Mouse (Mus musculus): ENCODE results near the gene Rbm8a. TPM values are rescaled to one million over a fixed set of nuclear protein-coding genes. Genes with fewer than 3 reads are reported as not detected.

Gene Rbm8a
- polyA plus RNA-seq (2014; fragmentation: Illumina TruSeq; extraction: RNeasy Lipid Tissue Mini Kit (QIAGEN cat#74804); ENCODE audit: low read depth, low replicate concordance): 21.6 TPM

DNA sequence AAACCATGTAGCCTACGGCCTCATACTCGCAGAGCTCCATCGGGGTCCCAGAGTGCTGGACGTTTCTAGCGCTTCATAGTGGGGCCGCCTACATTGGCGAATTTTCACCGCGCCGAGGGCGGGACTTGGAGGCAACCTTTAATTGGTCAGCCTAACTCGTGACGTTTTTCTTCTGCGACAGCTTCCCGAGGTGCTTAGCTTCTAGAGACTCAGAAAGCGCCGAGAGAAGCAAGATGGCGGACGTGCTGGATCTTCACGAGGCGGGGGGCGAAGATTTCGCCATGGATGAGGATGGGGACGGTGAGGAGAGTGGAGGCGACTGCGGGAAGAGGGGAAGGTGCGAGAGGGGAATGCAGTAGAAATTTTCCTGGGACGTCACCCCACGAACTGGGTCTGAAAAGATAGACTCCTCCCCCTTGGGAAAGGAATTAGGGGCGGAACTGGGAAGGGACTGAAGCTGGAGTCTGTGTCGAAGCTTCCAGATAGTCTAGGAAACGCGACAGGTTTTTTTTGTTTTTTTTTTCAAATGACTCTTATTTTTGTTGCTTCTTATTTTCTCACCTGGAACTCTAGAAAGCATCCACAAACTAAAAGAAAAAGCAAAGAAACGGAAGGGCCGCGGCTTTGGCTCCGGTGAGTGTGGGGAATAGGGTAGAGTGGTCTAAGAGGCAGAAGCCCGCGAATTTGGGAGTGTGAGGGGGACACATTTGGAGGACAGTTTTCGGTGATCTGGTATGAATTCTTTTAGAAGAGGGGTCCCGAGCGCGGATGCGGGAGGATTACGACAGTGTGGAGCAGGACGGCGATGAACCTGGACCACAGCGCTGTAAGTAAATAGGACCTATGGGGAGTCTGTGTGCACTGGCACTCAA, at the start of gene Rbm8a:
TSS of gene Rbm8a (plus strand) at position 205 of the 872 bp plus-strand sequence.

GRCm38 (mm10) chr3:96593790-96594560, 35.8 kb upstream of the Rbm8a start, which contains the start of gene Polr3gl:
Gene Polr3gl, minus strand, starts transcription at chr3:96594181.

DNA sequence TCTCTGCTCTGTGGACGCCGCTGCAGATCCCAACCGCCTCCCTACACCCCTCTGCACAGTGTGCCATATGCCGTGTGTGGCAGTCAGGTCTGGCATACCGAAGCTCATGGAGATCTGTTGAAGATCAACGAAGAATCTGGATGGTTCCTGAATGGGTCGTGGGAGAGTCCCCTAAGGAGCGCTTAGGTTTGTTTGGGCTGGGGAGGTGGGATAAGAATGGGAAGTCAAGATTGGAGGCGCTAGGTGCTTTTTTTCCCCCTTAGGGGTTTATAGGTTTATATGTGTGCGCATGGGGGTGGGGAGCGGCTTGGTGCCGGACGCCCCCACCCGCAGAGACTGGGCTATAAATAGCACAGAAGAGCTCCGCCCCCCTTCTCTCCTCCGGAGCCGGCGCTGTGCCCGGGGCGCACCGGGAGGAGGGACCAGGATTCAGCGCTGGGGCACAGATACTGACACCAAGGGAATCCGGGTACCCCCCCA, 33.5 kb upstream of the Rbm8a start, which contains the start of gene Ankrd34a:
TSS of gene Ankrd34a (plus strand) at position 409 of the 480 bp plus-strand sequence.

GRCm38 (mm10) chr3:96600639-96601250, 29.0 kb upstream of the Rbm8a start, which contains the start of gene Lix1l:
Gene Lix1l, plus strand, starts transcription at chr3:96601149.

DNA sequence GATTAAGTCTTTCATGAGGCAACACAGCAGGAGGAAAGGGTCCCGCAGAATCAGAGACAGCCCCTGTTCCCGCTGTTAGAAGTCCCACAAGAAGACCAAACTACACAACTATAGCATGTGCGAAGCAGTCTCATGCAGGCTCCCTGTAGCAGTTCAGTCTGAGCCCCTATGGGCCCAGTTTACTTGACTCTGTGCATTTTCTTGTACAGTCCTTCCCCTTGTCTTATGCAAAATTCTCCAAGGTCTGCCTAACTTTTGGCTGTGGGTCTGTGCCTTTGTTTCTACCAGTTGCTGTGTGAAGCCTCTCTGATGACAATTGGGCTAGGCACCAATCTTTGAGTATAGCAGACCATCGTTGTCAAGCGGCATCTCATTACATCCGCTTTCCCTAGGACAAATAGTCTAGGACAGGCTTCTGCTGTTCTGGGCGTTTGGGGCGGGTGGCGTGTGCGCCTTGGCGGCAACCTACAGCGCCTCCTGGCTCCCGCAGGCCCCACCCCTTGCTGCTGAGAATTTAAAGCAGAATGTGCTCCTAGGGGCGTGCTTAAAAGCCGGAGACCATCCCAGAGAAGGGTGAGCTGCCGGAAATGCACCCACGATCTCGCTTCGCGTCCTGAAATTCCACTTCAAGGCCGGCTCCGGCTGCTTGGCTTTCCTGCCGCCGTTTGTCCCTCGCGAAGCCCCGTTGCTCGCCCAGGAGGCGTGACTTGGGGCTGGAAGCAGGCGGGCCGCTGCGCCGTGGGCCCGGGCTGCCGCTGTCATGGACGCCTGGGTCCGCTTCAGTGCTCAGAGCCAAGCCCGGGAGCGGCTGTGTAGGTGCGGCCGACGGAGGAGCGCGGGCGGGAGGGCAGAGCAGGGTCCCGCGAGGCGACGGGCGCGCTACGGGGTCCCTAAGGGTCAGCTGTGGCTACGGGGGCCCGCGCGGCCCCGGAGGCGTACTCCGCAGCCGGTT, 5.5 kb downstream of the Rbm8a start, which contains the start of the genes Pex11b and Gm42957:
TSS of gene Pex11b (plus strand) at position 449 of the 952 bp plus-strand sequence.
TSS of gene Gm42957 (plus strand) at position 547 of the 952 bp plus-strand sequence.

GRCm38 (mm10) chr3:96645018-96645649, 15.4 kb downstream of the Rbm8a start, which contains the start of gene Itga10:
Gene Itga10, plus strand, starts transcription at chr3:96645584.

DNA sequence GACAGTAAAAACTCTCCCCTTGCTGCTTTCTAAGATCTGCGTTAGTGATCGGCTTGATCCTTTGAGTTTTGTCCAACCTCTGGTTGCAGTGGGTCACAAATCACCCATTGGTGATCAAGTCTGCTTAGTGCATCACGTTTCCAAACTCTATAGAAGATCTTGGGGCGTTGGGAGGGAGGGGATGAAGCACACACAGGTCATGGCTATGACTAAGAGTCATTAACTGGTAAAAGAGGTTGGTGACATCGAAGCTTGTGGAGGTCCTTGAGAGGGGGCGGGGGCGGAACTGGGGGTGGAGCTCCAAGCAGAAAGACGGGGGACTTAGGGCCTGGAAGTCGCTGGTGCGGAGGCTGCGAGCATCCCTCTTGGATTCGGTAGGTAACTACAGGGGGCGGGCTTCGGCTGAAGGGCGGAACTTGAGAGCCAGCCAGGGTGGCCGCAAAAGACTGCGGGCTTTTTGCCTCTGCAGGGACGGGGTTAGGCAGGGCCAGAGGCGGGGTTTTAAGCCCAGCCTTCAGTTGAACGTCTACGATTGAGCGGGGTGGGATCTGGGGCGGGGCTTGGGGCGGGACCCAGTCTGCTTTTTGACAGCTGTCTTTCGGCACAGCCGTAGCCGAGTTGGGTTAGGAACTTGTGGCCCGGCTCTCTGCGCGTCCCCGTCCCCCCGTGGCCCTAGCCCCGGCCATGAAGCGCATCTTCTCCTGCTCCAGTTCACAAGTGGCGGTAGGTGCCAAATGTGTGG, 40.2 kb downstream of the Rbm8a start, which contains the start of gene Ankrd35:
TSS of gene Ankrd35 (plus strand) at position 405 of the 742 bp plus-strand sequence.

Other genes with a start within 250 kb of the Rbm8a start
- not detected for gene BC107364, start 177.6 kb upstream of the Rbm8a start, polyA plus RNA-seq (2014; fragmentation: Illumina TruSeq; extraction: RNeasy Lipid Tissue Mini Kit (QIAGEN cat#74804); ENCODE audit: low read depth, low replicate concordance)
- 65.1 TPM for gene Hfe2, start 104.8 kb upstream of the Rbm8a start, polyA plus RNA-seq (2014; fragmentation: Illumina TruSeq; extraction: RNeasy Lipid Tissue Mini Kit (QIAGEN cat#74804); ENCODE audit: low read depth, low replicate concordance)
- 30.9 TPM for gene Txnip, start 72.0 kb upstream of the Rbm8a start, polyA plus RNA-seq (2014; fragmentation: Illumina TruSeq; extraction: RNeasy Lipid Tissue Mini Kit (QIAGEN cat#74804); ENCODE audit: low read depth, low replicate concordance)
- gene Gm16253, start 52.9 kb upstream of the Rbm8a start, polyA plus RNA-seq (2014; fragmentation: Illumina TruSeq; extraction: RNeasy Lipid Tissue Mini Kit (QIAGEN cat#74804); ENCODE audit: low read depth, low replicate concordance): not detected
- 22.8 TPM for gene Polr3gl, start 35.8 kb upstream of the Rbm8a start, polyA plus RNA-seq (2014; fragmentation: Illumina TruSeq; extraction: RNeasy Lipid Tissue Mini Kit (QIAGEN cat#74804); ENCODE audit: low read depth, low replicate concordance)
- gene Ankrd34a, start 33.3 kb upstream of the Rbm8a start, polyA plus RNA-seq (2014; fragmentation: Illumina TruSeq; extraction: RNeasy Lipid Tissue Mini Kit (QIAGEN cat#74804); ENCODE audit: low read depth, low replicate concordance): not detected
- 3.8 TPM for gene Lix1l, start 28.8 kb upstream of the Rbm8a start, polyA plus RNA-seq (2014; fragmentation: Illumina TruSeq; extraction: RNeasy Lipid Tissue Mini Kit (QIAGEN cat#74804); ENCODE audit: low read depth, low replicate concordance)
- gene Pex11b, start 5.4 kb downstream of the Rbm8a start, polyA plus RNA-seq (2014; fragmentation: Illumina TruSeq; extraction: RNeasy Lipid Tissue Mini Kit (QIAGEN cat#74804); ENCODE audit: low read depth, low replicate concordance): 14.7 TPM
- gene Gm42957, start 5.5 kb downstream of the Rbm8a start, polyA plus RNA-seq (2014; fragmentation: Illumina TruSeq; extraction: RNeasy Lipid Tissue Mini Kit (QIAGEN cat#74804); ENCODE audit: low read depth, low replicate concordance): not detected
- 0.26 TPM for gene Itga10, start 15.7 kb downstream of the Rbm8a start, polyA plus RNA-seq (2014; fragmentation: Illumina TruSeq; extraction: RNeasy Lipid Tissue Mini Kit (QIAGEN cat#74804); ENCODE audit: low read depth, low replicate concordance)
- not detected for gene Ankrd35, start 40.2 kb downstream of the Rbm8a start, polyA plus RNA-seq (2014; fragmentation: Illumina TruSeq; extraction: RNeasy Lipid Tissue Mini Kit (QIAGEN cat#74804); ENCODE audit: low read depth, low replicate concordance)
- 2.7 TPM for gene Pias3, start 66.5 kb downstream of the Rbm8a start, polyA plus RNA-seq (2014; fragmentation: Illumina TruSeq; extraction: RNeasy Lipid Tissue Mini Kit (QIAGEN cat#74804); ENCODE audit: low read depth, low replicate concordance)
- gene Nudt17, start 78.6 kb downstream of the Rbm8a start, polyA plus RNA-seq (2014; fragmentation: Illumina TruSeq; extraction: RNeasy Lipid Tissue Mini Kit (QIAGEN cat#74804); ENCODE audit: low read depth, low replicate concordance): not detected
- gene Polr3c, start 97.7 kb downstream of the Rbm8a start, polyA plus RNA-seq (2014; fragmentation: Illumina TruSeq; extraction: RNeasy Lipid Tissue Mini Kit (QIAGEN cat#74804); ENCODE audit: low read depth, low replicate concordance): 11.7 TPM
- 65.2 TPM for gene Rnf115, start 97.7 kb downstream of the Rbm8a start, polyA plus RNA-seq (2014; fragmentation: Illumina TruSeq; extraction: RNeasy Lipid Tissue Mini Kit (QIAGEN cat#74804); ENCODE audit: low read depth, low replicate concordance)
- gene Pdzk1, start 199.4 kb downstream of the Rbm8a start, polyA plus RNA-seq (2014; fragmentation: Illumina TruSeq; extraction: RNeasy Lipid Tissue Mini Kit (QIAGEN cat#74804); ENCODE audit: low read depth, low replicate concordance): 28.7 TPM
- 0.48 TPM for gene Cd160, start 199.4 kb downstream of the Rbm8a start, polyA plus RNA-seq (2014; fragmentation: Illumina TruSeq; extraction: RNeasy Lipid Tissue Mini Kit (QIAGEN cat#74804); ENCODE audit: low read depth, low replicate concordance)